Mouse (Mus musculus): ENCODE data around the gene Tpte. TPM values are rescaled to one million over a fixed set of nuclear protein-coding genes. Genes with fewer than 3 reads are reported as not detected.

The Tpte gene
- polyA plus RNA-seq, 1 experiment = not detected

- Histone ChIP-seq H3K27ac (ENCODE audit: insufficient read depth, low read length) (no peak overlapping the region), H3K4me3 (ENCODE audit: low read depth, low read length) (no peak overlapping the region), H3K9ac (ENCODE audit: low read depth, poor library complexity, severe bottlenecking) (no peak overlapping the region), H3K9me3 (replicated peaks; ENCODE audit: control insufficient read depth, insufficient read depth, low read length, poor library complexity, severe bottlenecking) (no peaks in the 10 kb centered on the region), H3K4me1 (ENCODE audit: control insufficient read depth, insufficient read depth, low read length) (no peaks in the 10 kb centered on the region), H3K36me3 (ENCODE audit: control insufficient read depth, insufficient read depth, low read length, poor library complexity, severe bottlenecking) (no peaks in the 10 kb centered on the region), H3K27me3 (ENCODE audit: control insufficient read depth, insufficient read depth, low read length, poor library complexity, severe bottlenecking) (no peaks in the 10 kb centered on the region; the same call in 1 of the 2 replicates)
- TF ChIP-seq POLR2A (IDR thresholded peaks at IDR 0.05; ENCODE audit: insufficient read depth, low read length) = no peak
- no peak for TF ChIP-seq EP300 (IDR thresholded peaks at IDR 0.05; ENCODE audit: insufficient read depth, low read depth, low read length)
- no peak for TF ChIP-seq CTCF (IDR thresholded peaks at IDR 0.05; ENCODE audit: low read depth, low read length)
Measured at GRCm38 (mm10) chr8:22259531-22259930, 23.7 kb upstream of the Tpte start.

DNA sequence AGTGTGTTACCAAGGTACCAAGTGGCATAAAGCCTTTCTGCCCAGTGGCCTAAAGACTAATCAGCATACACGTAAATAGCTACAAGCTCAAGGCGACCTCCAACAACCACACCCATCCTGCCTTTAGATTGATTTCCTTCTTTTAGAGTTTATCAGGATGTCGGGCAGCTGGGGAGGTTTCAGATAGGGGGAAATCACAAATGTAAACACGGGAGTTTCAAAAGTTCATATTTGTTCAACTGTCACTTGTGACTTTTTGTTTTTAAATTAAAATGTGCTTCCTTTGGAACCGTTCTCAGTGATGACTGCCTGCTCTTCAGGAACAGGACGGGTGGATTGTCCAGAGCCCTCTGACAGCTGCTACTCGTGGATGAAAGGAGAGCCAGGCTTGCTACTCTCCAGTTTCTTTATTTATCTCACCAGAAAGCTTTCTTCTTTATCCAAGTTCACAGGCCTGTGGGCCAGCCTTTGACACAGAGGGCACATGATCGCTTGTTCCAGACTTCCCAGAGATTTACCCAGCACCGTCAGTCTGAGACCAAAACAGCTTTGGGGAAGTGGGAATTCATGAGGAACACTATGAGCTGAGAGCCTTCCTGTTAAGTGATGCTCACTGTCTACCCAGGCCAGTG is 23.0 kb upstream of the Tpte start:
- Histone ChIP-seq H3K27ac (ENCODE audit: insufficient read depth, low read length) (no peak overlapping the region), H3K4me3 (ENCODE audit: low read depth, low read length) (no peak overlapping the region)
- TF ChIP-seq POLR2A (IDR thresholded peaks at IDR 0.05; ENCODE audit: insufficient read depth, low read length) = no peak
- TF ChIP-seq CTCF (IDR thresholded peaks at IDR 0.05; ENCODE audit: low read depth, low read length) = no peak
- no peak for TF ChIP-seq EP300 (IDR thresholded peaks at IDR 0.05; ENCODE audit: insufficient read depth, low read depth, low read length)

GRCm38 (mm10) chr8:22262267-22262666 is 21.0 kb upstream of the Tpte start:
- H3K4me1 ChIP-seq (ENCODE audit: control insufficient read depth, insufficient read depth, low read length) = no peaks in the 10 kb centered on the region
- TF ChIP-seq POLR2A (IDR thresholded peaks at IDR 0.05; ENCODE audit: insufficient read depth, low read length) (no peak), EP300 (IDR thresholded peaks at IDR 0.05; ENCODE audit: insufficient read depth, low read depth, low read length) (no peak), CTCF (IDR thresholded peaks at IDR 0.05; ENCODE audit: low read depth, low read length) (no peak)
- no peak overlapping the region for H3K27ac ChIP-seq (ENCODE audit: insufficient read depth, low read length)
- no peaks in the 10 kb centered on the region for H3K36me3 ChIP-seq (ENCODE audit: control insufficient read depth, insufficient read depth, low read length, poor library complexity, severe bottlenecking)
- H3K9me3 ChIP-seq (replicated peaks; ENCODE audit: control insufficient read depth, insufficient read depth, low read length, poor library complexity, severe bottlenecking) = no peaks in the 10 kb centered on the region
- no peak overlapping the region for H3K4me3 ChIP-seq (ENCODE audit: low read depth, low read length)
- no peak overlapping the region for H3K9ac ChIP-seq (ENCODE audit: low read depth, poor library complexity, severe bottlenecking)
- H3K27me3 ChIP-seq (ENCODE audit: control insufficient read depth, insufficient read depth, low read length, poor library complexity, severe bottlenecking) = no peaks in the 10 kb centered on the region; the same call in 1 of the 2 replicates

More for the DNA sequence above, 23.0 kb upstream of the Tpte start:
- Histone ChIP-seq H3K9ac (ENCODE audit: low read depth, poor library complexity, severe bottlenecking) (no peak overlapping the region), H3K36me3 (ENCODE audit: control insufficient read depth, insufficient read depth, low read length, poor library complexity, severe bottlenecking) (no peaks in the 10 kb centered on the region), H3K27me3 (ENCODE audit: control insufficient read depth, insufficient read depth, low read length, poor library complexity, severe bottlenecking) (no peaks in the 10 kb centered on the region; the same call in 1 of the 2 replicates), H3K4me1 (ENCODE audit: control insufficient read depth, insufficient read depth, low read length) (no peaks in the 10 kb centered on the region), H3K9me3 (replicated peaks; ENCODE audit: control insufficient read depth, insufficient read depth, low read length, poor library complexity, severe bottlenecking) (no peaks in the 10 kb centered on the region)

DNA sequence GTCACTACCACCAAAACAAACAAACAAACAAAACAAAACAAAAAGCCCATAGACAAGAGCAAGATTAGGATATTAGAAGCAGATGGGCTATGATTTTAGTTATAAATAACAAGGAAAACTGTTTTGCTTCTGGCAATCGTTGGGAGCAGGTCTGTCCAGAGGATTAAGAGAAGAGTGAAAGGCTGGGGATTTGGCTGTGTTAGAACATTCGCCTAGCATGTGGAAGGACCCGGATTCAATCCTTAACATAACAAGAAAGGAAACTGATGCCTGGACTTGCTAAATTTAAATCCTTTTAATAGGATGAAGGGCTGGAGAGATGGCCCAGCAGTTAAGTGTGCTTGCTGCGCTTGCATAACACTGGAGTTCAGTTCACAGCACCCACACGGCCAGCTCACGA is 18.9 kb upstream of the Tpte start:
- no peaks in the 10 kb centered on the region; the same call in 1 of the 2 replicates for H3K27me3 ChIP-seq (ENCODE audit: control insufficient read depth, insufficient read depth, low read length, poor library complexity, severe bottlenecking)
- H3K4me3 ChIP-seq (ENCODE audit: low read depth, low read length) = no peak overlapping the region
- H3K4me1 ChIP-seq (ENCODE audit: control insufficient read depth, insufficient read depth, low read length) = no peaks in the 10 kb centered on the region
- TF ChIP-seq POLR2A (IDR thresholded peaks at IDR 0.05; ENCODE audit: insufficient read depth, low read length) (no peak), CTCF (IDR thresholded peaks at IDR 0.05; ENCODE audit: low read depth, low read length) (no peak), EP300 (IDR thresholded peaks at IDR 0.05; ENCODE audit: insufficient read depth, low read depth, low read length) (no peak)
- H3K36me3 ChIP-seq (ENCODE audit: control insufficient read depth, insufficient read depth, low read length, poor library complexity, severe bottlenecking) = no peaks in the 10 kb centered on the region
- no peaks in the 10 kb centered on the region for H3K9me3 ChIP-seq (replicated peaks; ENCODE audit: control insufficient read depth, insufficient read depth, low read length, poor library complexity, severe bottlenecking)
- H3K9ac ChIP-seq (ENCODE audit: low read depth, poor library complexity, severe bottlenecking) = no peak overlapping the region
- no peak overlapping the region for H3K27ac ChIP-seq (ENCODE audit: insufficient read depth, low read length)

DNA sequence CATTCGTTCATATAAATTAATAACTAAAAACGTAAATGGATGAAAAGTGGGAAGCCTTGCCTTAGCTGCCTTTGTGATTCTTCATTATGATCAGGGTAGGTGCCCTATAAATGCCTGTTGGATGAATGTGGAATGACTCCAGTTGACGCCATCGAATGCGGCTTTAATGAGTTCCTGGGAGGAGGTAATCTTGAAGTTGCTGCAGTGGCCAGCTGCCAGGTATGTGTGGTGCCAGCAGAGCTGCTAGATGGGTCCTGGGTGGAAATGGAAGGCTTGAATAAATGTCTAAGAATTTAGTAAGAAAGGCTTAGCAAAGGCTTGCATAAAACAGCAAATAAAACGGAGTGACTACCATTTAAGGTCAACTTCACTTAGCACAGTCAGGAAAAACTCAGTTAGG is 18.5 kb upstream of the Tpte start:
- Histone ChIP-seq H3K4me1 (ENCODE audit: control insufficient read depth, insufficient read depth, low read length) (no peaks in the 10 kb centered on the region), H3K9ac (ENCODE audit: low read depth, poor library complexity, severe bottlenecking) (no peak overlapping the region), H3K27me3 (ENCODE audit: control insufficient read depth, insufficient read depth, low read length, poor library complexity, severe bottlenecking) (no peaks in the 10 kb centered on the region; the same call in 1 of the 2 replicates), H3K9me3 (replicated peaks; ENCODE audit: control insufficient read depth, insufficient read depth, low read length, poor library complexity, severe bottlenecking) (no peaks in the 10 kb centered on the region), H3K4me3 (ENCODE audit: low read depth, low read length) (no peak overlapping the region), H3K27ac (ENCODE audit: insufficient read depth, low read length) (no peak overlapping the region), H3K36me3 (ENCODE audit: control insufficient read depth, insufficient read depth, low read length, poor library complexity, severe bottlenecking) (no peaks in the 10 kb centered on the region)
- TF ChIP-seq EP300 (IDR thresholded peaks at IDR 0.05; ENCODE audit: insufficient read depth, low read depth, low read length) = no peak
- TF ChIP-seq CTCF (IDR thresholded peaks at IDR 0.05; ENCODE audit: low read depth, low read length) = no peak
- TF ChIP-seq POLR2A (IDR thresholded peaks at IDR 0.05; ENCODE audit: insufficient read depth, low read length) = no peak

GRCm38 (mm10) chr8:22265194-22265593 is 18.0 kb upstream of the Tpte start:
- no peaks in the 10 kb centered on the region for H3K36me3 ChIP-seq (ENCODE audit: control insufficient read depth, insufficient read depth, low read length, poor library complexity, severe bottlenecking)
- H3K27ac ChIP-seq (ENCODE audit: insufficient read depth, low read length) = no peak overlapping the region
- TF ChIP-seq POLR2A (IDR thresholded peaks at IDR 0.05; ENCODE audit: insufficient read depth, low read length) (no peak), CTCF (IDR thresholded peaks at IDR 0.05; ENCODE audit: low read depth, low read length) (no peak), EP300 (IDR thresholded peaks at IDR 0.05; ENCODE audit: insufficient read depth, low read depth, low read length) (no peak)
- H3K9me3 ChIP-seq (replicated peaks; ENCODE audit: control insufficient read depth, insufficient read depth, low read length, poor library complexity, severe bottlenecking) = no peaks in the 10 kb centered on the region
- no peaks in the 10 kb centered on the region; the same call in 1 of the 2 replicates for H3K27me3 ChIP-seq (ENCODE audit: control insufficient read depth, insufficient read depth, low read length, poor library complexity, severe bottlenecking)
- no peaks in the 10 kb centered on the region for H3K4me1 ChIP-seq (ENCODE audit: control insufficient read depth, insufficient read depth, low read length)
- no peak overlapping the region for H3K9ac ChIP-seq (ENCODE audit: low read depth, poor library complexity, severe bottlenecking)
- no peak overlapping the region for H3K4me3 ChIP-seq (ENCODE audit: low read depth, low read length)
